Mouse (Mus musculus): ENCODE data around the gene Fbxo17.

Gene Fbxo17

DNA sequence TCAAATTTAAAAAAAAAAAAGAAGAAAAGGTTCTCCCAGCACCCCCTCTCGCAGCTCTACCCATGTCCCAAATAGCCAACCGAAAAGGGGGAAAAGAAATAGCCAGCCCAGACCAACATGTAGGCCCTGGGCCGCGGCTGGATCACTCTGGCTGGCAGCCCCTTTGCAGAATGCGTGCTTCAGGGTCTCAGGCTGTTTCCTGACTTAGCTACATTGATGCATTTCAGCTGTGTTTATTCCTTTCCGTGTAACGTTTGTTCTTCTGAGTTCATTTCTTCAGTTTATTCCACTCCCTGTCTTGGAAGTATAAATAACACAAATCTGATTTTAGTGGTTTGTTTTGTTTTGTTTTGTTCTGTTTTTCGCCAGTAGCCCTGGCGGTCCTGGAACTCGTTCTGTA lies 1.1 kb downstream of the Fbxo17 start:
- DNase-seq (ENCODE audit: extremely low spot score, low spot score), result no peak

DNA sequence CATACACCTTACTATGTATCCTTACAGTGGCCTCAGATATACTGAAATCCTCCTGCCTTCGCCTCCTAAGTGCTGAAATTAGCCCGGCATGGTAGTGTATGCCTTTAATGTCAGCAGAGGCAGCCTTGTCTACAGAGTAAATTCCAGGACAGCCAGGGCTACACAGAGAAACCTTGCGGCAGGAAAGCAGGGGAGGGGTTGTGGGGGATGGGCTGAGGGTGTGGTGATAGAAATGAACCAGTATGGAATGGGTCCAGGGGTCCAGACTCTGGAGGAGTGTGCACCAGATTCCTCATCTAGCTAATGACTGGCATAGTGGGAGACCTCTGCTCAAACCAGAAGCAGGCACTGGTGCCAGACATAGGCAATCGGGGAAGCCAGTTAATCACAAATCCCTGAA lies 2.6 kb downstream of the Fbxo17 start:
- DNase-seq (ENCODE audit: extremely low spot score, low spot score), result no peak

DNA sequence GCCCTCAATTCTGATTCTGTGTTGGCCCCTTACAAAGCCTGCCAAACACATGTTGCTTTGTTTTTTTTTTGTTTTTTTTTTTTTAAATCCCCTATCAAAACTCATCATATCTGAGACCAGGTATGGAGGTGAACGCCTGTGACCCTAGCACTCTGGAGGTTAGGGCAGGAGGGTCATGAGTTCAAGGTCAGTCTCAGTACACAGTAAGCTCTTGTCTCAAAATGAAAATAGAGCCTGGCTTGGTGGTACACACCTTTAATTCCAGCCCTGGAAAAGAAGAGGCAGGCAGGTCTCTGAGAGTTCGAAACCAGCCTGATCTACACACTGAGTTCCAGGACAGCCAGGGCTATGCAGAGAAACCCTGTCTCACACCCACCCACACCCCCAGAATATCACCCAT lies 3.0 kb downstream of the Fbxo17 start:
- DNase-seq (ENCODE audit: extremely low spot score, low spot score), result no peak

DNA sequence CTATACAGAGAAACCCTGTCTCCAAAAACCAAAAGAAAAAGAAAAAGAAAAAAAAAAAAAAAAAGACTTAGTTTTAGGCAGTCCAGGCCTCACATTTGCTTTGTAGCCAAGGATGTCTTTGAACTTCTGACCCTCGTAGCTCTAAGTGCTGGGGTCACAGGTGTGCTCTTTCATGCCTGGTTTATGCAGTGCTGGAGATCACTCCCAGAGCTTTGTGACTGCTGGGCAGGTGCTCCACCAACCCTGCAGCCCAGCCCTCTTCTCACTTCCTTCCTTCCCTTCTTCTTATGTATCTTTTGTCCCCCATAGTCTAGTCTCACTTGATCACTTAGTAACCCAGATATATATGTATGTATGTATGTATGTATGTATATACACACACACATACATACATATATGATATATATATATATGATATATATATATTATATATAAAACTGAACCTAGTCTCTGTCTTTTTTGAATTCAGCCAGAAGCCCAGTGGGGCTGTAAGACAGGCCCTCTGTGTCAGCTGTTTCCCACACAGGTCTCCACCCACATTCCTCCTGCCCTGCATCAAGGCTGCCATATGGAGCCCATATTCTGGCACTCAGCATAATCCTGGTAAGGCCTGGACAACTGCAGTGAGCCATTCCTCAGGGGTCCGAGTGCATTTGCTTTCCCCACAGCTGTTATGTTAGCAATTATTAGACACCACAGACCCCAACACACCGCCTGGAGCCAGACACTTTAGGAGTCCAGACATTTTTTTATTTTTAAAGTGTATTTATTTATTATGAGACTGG lies 4.3 kb downstream of the Fbxo17 start:
- no peak for DNase-seq (ENCODE audit: extremely low spot score, low spot score)

DNA sequence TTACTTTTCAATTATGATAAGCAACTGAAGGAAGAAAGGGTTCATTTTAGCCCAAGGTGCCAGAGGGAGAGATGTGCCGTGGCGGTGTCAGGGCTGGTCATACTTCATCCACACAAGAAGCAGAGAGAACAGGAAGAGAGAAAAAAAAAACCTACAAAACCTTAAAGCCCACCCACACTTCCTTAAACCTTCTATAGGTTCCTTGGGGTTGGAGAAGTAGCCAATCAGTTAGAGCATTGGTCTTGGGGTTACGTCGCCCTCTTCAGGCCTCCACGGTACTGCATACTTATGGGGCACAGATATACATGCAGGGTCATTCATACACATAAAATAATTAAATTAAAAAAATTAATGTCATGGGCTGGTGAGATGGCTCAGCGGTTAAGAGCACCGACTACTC lies 5.5 kb downstream of the Fbxo17 start:
- DNase-seq (ENCODE audit: extremely low spot score, low spot score), result no peak

DNA sequence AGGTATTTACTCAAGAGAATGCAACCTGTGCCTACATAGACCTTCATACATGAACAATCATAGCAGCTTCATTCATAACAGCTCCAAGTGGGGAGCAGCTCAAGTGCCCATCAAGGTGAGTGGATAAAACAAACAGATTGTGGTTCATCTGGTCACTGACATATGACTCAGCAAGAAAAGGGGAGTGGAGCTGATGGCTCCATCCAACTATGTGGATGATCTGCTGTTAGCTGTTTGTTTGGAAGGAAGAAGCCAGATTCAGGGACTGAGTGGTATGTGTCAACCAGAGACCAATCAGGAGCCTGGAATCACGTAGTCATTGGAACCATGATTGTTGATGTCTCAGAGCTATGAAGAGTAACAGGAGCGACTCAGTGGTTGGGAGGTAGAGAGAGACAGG lies 8.0 kb downstream of the Fbxo17 start:
- DNase-seq (ENCODE audit: extremely low spot score, low spot score), result no peak

DNA sequence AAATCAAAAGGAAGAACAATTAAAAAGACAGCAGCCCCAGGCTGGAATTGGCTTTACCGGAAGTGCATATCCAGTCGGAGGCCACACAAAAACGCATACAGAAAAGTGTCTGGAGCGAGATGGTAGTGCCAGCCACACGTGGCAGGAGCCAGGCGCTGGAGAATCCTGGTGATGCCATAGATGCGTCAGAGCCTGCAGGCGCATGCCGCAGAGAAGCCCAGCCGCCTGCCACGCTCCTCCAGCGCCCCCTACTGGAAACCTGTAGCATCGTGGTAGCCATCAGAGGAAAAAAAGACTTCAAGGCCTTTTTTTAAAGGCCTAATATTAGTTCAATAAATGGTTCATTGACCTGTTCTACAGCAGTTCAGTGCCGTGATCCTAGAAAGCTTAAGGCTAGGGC lies 10.0 kb downstream of the Fbxo17 start:
- peak; percentile 79 for DNase-seq (ENCODE audit: extremely low spot score, low spot score)

DNA sequence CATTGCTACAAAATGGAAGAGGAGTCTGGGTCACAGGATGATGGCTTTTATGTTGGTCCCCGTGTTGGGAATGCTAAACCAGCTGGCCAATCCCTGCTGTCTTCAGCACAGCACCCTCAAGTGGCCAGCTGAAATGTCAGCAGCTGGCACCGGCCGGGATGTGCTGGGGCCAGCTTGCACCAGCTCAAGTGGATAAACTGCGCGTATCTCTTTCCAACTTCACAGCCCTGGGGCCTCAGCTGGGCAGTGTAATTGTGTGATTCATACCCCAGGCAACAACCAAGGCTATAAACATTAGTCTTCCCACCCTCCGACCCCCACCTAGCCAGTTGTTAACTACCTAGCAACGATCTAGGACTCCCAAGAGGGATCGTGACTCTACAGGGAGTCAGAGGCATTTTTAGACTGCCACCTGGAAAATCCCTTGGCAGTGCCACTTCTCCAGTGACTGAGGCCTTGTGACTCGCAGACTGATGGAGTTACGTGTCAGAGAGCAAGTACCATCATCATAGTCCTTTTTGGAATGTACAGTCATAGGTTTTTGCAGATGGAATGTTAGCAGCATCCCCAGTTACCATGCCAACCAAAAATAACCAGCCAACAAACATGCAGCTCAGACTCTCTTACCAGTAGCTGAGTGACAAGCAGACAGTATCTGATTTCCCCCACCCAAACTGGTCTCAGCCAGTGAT lies 11.2 kb downstream of the Fbxo17 start:
- no peak for DNase-seq (ENCODE audit: extremely low spot score, low spot score)

DNA sequence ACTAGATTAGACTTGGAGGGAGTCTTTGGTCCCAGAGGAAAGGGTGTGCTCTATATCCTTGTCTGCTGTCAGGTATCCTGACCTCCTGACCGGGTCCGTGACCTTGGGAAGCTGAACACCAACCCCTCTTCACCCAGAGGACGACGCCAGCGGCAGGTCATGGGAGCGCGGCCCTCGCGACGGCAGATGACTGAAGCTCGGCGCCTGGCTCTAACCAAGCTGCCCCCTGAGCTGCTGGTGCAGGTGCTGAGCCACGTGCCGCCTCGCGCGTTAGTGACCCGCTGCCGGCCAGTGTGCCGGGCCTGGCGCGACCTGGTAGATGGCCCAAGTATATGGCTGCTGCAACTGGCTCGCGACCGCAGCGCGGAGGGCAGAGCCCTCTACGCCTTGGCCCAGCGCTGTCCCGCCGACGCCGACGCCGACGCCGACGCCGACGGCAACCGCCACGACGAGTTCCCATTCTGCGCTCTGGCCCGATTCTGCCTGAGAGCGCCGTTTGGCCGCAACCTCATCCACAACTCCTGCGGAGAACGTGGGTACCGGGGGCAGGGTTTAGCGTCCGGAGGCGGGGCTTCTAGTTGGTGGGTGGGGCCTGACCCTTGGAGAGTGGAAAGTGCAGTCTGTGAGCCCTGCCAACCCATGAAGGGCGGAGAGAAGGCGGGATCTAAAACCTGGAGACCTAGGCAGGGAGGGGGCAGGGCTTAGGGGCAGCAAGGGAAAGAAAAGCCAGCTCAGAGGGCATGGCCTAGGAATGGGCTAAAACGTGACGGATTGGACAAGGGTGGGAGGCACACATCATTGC lies 15.9 kb downstream of the Fbxo17 start:
- DNase-seq (ENCODE audit: extremely low spot score, low spot score), result peak; percentile 82

DNA sequence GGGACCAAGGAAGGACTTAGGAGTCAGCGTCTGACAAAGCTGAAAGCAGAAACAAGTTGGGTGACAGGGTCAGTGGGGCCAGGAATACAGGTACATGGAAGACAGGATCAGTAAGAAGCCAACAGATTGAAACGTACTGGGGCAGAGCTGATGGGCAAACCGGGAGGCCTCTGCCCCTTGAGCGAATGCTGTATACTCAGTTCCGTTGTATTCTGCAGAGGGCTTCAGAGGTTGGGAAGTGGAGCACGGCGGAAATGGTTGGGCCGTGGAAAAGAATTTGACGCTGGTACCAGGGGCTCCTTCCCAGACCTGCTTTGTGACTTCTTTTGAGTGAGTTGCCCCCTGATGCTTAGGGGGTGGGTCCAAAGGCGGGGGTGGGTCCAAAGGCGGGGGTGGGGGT lies 16.6 kb downstream of the Fbxo17 start:
- DNase-seq (ENCODE audit: extremely low spot score, low spot score), result no peak

DNA sequence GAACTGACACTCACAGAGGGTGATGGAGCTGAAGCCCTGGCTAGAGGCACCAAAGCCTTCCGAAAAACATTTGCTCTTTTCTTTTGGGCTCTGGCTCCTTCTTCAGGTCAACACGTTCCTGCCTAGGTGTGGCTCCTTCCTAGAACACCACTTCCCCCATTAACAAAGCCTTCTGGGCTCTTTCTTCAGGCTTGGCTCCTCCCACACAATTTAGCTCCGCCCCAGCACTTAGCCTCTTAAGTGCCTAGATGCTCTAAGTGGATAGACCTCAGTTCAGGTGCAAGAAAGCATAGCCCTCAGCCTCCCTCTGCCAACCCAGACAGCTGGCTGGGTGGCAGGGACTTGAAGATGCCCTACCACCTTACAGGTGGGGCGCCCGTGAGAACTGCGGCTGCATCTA lies 19.1 kb downstream of the Fbxo17 start:
- no peak for DNase-seq (ENCODE audit: extremely low spot score, low spot score)

DNA sequence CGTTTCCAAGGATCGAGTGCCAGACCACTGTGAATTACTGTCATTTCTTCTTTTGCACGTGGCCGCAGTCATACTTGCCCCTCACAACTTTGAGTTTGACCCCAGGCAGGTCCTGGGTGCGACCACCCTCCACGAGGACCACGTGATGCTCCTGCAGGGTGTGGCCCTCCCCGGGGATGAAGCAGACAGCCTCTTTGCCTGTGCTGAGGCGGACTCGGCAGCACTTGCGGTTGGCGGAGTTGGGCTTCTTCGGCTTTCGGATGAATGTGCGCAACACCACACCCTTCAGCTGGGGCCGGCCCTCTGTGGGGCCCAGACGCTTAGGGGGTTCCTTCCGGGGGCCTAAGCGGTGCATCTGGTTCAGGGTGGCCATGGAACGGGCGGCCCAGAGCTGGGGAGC lies 23.2 kb downstream of the Fbxo17 start:
- no peak for DNase-seq (ENCODE audit: extremely low spot score, low spot score)

DNA sequence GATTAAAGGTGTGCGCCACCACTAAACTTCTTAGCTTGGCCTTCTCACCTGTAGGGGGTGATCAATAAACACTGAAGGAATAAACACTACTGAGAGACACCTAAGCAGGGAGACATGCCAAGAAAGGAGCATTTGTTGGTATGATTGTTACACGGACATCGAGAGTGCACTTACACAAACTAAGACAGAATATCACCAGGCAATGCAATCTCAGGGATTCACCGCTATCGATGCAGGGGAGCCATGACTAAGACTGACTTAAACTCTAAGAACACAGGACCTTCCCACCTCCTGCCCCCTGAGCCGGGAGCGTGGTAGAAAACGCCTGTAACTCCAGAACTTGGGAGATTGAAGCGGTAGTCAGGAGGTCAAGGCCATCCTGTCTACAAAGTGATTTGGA lies 24.3 kb downstream of the Fbxo17 start:
- no peak for DNase-seq (ENCODE audit: extremely low spot score, low spot score)

DNA sequence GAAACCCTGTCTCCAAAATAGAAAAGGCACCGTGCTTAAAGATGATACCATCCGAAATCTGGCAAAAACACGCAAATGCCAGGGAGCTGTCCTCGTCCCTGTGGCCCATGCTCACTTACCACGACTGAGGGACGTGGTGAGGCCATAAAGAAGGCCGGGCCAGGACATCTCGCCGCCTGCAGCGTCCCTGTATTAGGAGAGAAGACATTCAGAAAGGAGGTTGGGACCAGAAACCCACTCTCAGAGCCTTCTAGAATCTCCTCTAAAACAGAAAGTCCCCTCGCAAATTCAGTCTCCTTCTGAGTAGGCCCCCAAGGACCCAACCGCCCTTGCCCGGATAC lies 24.7 kb downstream of the Fbxo17 start:
- DNase-seq (ENCODE audit: extremely low spot score, low spot score), result no peak

DNA sequence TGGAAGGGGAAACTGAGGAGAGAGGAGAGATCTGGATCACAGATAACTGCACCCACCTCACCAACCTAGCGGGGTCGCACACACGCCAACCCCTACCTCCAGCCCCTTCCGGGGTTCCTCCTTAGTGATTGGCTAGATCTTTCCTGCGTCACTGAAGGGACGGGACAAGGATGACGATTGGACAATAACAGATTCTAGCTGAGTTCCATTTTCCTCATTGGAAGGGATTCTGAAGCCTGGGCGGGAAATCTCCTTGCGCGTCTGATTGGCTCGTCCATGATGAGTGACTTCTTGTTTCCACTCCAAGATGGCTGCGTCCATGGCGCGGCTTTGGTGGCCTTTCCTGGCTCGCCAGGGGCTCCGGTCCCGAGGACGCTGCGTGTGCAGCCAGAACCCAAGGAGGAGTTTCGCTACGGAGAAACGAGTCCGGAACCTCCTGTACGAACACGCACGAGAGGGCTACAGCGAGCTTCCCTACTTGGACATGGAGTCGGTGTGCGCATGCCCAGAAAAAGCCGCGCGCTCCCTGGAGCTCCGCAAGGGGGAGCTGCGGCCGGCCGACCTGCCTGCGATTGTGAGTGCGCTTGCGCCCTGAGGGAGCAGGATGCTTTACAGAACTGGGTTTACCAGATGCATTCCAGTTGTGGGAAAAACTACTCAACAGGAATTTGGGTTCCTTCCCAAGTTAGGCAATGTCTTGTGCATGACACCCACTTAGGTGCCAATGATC lies 25.3 kb downstream of the Fbxo17 start, which contains the start of the genes Mrps12 and Sars2:
TSS of gene Mrps12 (minus strand) at position 112 of the 730 bp plus-strand sequence.
TSS of gene Sars2 (plus strand) at position 284 of the 730 bp plus-strand sequence.
- peak; percentile 99 for DNase-seq (ENCODE audit: extremely low spot score, low spot score)

DNA sequence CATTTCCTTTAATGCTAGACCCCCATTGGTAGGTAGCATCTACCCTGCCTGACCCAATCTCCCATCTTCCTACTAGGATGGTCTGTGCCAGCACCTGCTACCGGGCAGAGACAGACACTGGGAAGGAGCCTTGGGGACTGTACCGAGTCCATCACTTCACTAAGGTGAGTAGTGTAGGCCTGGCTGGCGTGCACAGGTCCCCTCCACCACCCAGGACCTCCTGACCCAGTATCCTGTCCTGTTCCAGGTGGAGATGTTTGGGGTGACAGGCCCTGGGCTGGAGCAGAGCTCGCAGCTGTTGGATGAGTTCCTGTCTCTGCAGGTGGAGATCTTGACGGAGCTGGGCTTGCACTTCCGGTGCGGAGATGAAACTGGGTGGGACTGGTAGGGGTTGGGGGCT lies 33.3 kb downstream of the Fbxo17 start:
- no peak for DNase-seq (ENCODE audit: extremely low spot score, low spot score)

DNA sequence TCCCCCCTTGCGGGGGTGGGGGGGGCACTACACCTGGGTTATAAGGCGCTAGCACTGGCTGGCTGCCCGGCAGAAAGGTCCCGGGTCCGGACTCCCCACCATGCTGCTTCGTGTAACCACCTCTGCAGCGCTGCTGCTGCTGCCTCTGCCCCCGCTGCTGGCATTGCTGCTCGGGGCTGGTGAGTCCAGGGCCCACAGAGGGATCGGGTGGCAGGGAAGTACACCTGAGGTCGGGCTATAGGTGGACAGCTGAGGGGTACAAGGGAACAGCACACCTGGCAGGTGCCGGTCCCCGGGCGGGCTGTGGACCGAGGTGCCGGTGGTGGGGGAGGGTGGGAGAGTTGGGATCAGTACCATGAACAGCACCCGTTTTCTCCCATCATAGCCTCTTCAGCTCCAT lies 39.5 kb downstream of the Fbxo17 start, which contains the start of gene Ccer2:
TSS of gene Ccer2 (plus strand) at position 96 of the 400 bp plus-strand sequence.
- peak; percentile 24 for DNase-seq (ENCODE audit: extremely low spot score, low spot score)

DNA sequence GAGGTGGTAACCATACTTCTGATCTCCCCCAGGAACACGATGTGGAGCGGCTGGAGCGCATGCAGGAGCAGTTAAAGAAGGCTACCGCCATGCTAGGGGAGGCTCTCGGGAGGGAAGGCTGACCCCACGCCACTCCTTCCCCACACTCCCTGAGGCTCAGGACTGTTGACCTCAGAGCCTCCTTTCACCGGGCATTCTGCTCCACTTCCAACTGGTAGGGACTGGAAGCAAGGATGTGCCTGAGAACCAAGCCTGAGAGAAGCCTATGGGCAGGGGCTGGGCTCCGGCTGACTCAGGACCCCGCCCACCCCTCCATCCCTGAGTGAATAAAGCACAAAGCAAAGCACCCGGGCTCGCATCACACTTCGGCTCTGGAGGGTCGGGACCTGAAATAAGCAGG lies 42.0 kb downstream of the Fbxo17 start:
- DNase-seq (ENCODE audit: extremely low spot score, low spot score), result no peak

DNA sequence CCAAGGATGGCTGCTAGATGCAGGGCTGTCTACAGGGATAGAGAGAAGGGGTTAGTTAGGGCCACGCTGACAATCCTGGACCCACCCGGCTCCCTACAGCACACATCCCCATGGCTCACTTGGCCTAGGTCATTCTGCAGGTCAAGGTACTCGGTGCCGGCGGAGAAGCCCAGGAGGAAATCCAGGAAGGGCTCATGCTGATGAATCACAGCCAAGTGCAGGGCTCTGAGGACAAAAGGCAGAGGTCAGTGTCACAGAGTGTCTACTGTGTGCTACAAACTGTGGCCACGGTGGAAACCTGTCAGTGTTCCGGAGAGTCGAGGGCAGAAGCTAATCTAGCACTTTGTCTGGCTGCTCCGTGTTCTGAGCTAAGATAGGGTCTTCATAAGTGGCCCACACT lies 45.3 kb downstream of the Fbxo17 start:
- no peak for DNase-seq (ENCODE audit: extremely low spot score, low spot score)

DNA sequence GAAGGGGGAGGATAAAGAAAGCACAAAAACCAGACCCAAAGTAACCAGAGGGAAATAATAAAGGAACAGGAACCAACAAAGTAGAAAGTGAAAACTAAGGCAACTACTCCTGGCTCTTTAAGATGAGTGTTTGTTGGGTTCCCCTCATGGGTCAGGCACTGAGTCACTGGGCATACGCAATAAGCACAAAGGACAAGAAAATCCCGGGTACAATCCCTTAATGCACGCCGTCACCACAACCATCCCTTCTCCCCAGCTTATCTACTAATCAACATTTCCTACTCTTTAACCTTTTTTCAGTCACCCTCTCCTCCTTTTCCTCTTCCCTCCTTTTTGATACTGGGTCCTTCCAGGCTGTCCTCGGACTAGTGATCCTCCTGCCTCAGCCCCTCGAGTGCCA lies 48.6 kb downstream of the Fbxo17 start:
- DNase-seq (ENCODE audit: extremely low spot score, low spot score), result no peak

DNA sequence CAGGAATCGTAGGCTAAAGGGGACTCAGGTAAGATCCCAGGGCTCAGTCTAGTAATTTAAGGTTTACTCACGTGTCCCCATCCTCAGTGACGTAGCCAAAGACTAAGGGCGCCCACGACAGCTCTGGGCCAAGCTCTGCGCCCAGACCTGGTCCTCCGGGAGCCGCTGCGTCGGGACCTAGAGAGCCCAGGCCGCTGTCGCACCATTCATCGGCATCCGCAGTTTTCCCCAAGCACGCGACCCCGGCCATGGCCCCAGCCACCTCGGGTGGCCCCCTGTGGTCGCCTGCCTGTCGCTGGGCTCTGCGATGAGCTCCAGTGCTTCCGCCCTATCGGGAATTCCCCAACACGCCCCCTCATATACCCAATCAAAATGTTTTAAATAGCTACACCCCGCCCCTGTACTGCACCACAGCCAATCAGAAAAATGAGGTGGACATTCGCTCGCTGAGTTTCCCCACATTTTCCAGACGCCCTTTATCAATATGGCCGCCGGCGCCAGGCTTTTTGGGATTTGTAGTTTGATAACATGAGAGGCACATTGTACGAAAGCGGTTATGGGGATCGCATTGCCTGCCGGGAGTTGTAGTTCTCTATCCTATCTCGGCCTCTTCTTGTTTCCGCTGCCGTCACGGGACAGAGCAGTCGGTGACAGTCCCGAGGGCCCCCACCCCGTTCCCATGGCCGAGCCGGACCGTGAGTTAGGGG lies 49.7 kb downstream of the Fbxo17 start, which contains the start of gene Sirt2:
TSS of gene Sirt2 (plus strand) at position 563 of the 707 bp plus-strand sequence.
- DNase-seq (ENCODE audit: extremely low spot score, low spot score), result peak; percentile 96

Measured in neural tube, embryonic 10.5 days (tissue).